Mouse (Mus musculus): ENCODE measurements around the gene Arhgap42.

Arhgap42 gene

DNA sequence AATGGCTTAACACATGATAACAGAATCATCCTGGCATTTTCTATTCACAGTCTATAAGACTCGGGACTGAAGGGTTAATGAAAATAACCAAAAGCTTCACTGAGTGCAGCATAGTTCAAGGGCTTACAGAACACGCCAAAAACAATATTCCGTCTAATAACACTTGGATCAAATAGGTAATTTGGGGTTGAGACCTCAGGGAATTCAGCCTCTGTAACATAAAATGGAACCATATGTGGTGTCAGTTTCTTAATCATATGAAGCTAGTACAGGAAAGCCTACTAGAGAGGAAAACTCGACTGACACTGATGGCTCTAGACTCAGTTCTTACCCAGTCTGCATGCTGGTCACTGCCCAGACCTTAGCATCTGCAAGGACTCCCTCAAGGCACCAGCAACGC lies 95.8 kb downstream of the Arhgap42 start:
- DNase-seq (ENCODE audit: low read depth, low spot score): no peak

GRCm38 (mm10) chr9:9142561-9142960 lies 96.3 kb downstream of the Arhgap42 start:
- DNase-seq (ENCODE audit: low read depth, low spot score): no peak

DNA sequence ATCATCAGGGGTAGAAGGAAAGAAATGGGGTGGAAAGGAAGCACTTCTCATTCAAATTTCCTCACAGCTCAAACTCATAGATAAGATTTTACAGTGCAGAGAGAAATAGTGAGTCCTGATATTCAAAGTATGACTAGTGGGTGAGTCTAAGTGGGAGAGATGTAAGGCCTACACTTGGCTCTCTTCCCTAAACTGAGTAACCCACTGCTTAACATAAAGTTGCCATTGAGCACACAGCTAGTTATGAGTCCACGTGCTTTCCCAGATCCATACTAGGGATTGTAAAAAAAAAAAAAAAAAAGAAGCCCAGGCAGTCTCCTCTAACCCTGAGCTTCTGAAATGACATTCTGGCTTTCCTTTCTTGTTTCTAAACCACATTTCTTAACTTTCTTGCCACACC lies 96.8 kb downstream of the Arhgap42 start:
- DNase-seq (ENCODE audit: low read depth, low spot score): no peak

GRCm38 (mm10) chr9:9128996-9129694 lies 109.8 kb downstream of the Arhgap42 start:
- DNase-seq (ENCODE audit: low read depth, low spot score): no peak

- DNase-seq (ENCODE audit: low read depth, low spot score): no peak
Observed at GRCm38 (mm10) chr9:9127041-9127755, 111.7 kb downstream of the Arhgap42 start.

DNA sequence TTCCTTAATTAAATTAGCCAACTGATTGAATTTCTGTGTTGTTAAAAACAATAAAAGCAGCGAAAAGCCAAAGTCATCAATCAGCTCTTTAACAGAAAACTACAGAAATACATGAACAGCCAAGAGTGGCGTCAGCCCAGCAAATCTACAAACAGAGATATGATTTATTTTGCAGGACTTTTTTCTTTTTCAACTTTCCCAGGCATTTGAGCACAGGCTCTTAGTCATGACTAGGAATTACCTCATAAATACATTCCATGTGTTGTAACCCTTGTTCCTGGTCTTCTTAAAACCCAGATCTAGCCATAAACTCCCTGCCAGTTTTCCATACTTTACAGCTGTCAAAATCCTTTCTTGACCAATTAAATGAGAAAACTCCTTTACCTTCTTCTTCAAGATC lies 114.7 kb downstream of the Arhgap42 start:
- no peak for DNase-seq (ENCODE audit: low read depth, low spot score)

DNA sequence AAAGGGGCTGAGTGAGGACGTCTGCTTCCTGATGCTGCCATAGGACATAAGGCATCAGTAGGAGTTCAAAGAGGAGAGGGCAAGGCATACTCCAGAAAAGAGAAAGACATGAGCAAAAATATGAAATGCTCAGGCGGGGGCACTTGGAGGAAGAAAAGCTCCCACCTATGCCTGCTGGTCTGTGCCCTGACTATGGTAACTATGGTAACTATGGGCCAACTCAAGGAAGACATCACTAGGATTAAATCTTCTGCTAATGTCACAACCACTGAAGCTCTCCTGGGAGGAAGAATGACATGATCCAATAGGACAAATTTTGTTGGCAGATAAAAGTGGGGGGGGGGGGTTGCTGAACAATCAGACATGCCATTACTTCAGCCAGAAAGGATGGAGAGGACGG lies 124.6 kb downstream of the Arhgap42 start:
- DNase-seq (ENCODE audit: low read depth, low spot score): no peak

DNA sequence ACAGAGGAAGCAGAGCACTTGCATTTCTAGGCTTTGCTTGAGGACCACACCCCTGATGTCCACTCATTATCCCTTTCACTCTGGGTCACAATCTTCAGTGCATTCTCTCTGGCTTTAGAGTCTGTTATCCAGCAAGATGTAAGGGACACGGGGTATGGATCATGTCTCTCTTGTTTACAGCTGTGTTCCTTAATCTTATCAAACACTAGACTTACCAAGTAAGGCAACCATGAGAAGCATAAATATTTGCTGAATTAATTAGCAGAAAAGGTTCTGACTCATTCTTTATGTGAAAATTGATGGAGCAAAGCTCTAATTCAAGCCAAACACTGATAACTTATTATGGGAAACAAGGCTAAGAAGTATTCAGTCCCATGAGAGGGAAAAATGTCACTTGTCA lies 125.1 kb downstream of the Arhgap42 start:
- DNase-seq (ENCODE audit: low read depth, low spot score): no peak

DNA sequence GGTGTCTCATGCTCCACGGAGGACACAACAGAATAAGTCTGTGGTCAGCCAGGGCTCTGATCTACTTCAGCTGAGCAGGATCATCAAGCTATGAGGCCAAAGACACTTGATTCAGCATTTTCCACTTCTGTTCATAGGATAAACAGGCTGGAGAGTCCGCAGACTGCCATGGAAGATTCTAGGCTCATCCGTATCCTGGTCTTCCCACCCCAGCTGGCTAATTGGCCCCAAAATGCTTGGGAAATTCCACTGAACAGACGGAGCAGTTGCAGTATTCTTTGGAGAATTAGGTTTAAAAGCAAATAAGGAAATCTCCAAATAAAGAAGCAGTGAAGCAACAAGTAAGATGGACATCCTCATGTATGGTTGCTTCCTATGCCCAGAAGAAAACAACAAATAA lies 126.0 kb downstream of the Arhgap42 start:
- no peak for DNase-seq (ENCODE audit: low read depth, low spot score)

- DNase-seq (ENCODE audit: low read depth, low spot score): no peak
Observed at GRCm38 (mm10) chr9:9107697-9108096, 131.2 kb downstream of the Arhgap42 start.

- DNase-seq (ENCODE audit: low read depth, low spot score): peak; percentile 32
Observed at GRCm38 (mm10) chr9:9104761-9105160, 134.1 kb downstream of the Arhgap42 start.

GRCm38 (mm10) chr9:9102158-9102514 lies 136.8 kb downstream of the Arhgap42 start:
- peak; percentile 76 for DNase-seq (ENCODE audit: low read depth, low spot score)

DNA sequence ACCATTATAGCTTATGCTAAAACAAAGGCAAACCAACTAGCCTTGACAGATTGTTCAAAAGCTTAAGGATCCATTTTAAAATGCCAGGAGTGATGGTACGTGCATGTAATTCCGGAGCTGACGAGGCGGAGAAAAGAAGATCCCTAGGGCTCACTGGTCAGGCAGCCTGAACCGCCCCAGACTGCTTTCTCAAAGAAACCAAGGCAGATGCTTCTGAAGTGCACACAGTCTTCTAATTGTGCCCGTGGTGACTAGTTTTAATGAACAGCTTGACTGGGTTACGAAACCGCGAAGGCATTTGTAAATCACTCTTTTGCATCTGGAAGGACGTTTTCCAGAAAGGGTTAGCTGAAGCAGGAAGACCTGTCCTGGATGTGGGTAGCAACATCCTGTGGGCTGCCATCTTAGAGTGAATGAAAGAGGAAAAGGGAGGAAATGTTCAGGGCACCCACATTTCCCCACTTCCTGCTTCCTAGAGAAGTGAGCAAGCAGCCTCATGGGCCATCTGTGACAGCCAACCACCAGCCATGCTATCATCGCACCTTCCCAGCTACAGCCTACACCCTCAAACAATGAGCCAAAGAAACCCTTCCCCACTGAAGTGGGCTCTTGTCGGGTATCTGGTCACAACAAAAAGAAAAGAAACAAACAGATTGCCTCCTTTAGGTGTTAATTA lies 137.3 kb downstream of the Arhgap42 start:
- peak; percentile 67 for DNase-seq (ENCODE audit: low read depth, low spot score)

DNA sequence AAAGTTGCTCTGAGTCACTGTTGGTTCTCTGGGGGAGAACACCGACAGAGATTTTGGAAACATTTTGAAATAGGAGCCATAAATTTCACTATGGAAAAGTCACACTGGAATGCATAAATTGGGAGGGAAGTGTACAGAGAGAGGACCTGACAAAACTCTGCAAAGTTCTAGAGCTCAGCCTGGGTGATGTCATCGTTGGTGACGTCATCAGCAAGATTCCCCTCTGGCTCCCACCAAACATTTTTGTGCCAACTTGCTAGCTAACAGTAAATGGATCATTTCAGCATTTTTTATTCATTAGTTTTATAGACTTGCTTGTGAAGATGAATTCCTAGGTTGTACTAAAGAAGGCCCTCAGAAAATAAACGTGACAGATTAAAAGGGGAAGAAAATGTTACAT lies 137.8 kb downstream of the Arhgap42 start:
- DNase-seq (ENCODE audit: low read depth, low spot score): no peak

DNA sequence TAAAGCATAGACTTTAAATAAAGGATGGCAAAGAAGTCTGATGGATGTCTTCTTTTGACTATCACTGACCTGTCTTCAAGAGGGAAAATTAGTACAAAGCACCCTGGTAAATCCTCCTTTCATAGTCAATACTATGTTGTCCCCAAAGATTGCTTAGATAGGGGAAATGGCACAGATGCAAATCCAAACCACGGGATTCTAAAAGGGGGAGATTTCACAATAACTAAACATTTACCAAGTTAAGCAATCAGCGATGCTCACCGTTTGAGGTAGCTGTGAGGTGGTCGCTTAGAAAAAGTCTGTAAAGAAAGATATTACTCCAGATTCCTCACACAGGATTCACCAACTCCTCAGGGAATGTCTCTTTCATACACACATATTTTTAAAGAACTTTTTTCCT lies 141.1 kb downstream of the Arhgap42 start:
- DNase-seq (ENCODE audit: low read depth, low spot score): no peak

DNA sequence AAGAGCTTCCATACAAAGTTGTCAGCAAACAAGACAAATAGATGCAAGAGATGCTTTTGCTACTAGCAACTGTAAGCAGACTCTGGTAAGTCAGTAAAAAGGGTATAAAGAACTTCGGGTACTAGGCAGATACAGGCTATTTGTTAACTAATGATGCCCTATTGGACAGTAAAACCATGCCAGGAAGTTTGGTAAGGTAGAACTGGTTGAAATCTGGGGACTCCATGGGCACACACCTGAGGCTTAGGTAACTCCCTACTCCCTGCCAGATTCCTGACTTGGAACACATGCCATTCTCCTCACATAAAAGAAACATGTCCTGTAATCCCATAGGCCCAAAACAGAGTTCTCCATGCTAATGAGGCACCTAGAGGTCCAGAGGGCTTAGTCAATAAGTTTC lies 142.1 kb downstream of the Arhgap42 start:
- DNase-seq (ENCODE audit: low read depth, low spot score): no peak

GRCm38 (mm10) chr9:9093096-9093495 lies 145.8 kb downstream of the Arhgap42 start:
- no peak for DNase-seq (ENCODE audit: low read depth, low spot score)

DNA sequence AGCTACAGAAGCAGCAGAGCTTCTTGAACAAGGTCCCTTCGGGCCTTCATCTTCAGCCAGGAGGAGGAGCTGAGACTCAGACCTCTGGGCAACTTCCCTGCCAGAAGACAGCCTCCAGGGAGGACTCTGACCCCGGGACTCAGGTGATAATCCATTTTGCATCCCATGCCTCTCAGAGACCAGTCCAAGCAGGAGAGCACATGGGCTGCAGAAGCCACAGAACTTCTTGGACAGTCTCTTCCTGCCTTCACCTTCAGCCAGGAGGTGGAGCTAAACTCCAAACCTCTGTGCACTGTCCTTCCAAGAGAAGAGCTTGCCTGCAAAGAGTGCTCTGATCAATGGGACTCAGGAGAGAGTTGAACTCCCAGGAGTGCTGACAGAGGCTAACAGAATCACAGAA lies 155.5 kb downstream of the Arhgap42 start:
- no peak for DNase-seq (ENCODE audit: low read depth, low spot score)

- DNase-seq (ENCODE audit: low read depth, low spot score): no peak
Observed at GRCm38 (mm10) chr9:9052920-9053319, 186.0 kb downstream of the Arhgap42 start.

GRCm38 (mm10) chr9:9051184-9051583 lies 187.7 kb downstream of the Arhgap42 start:
- DNase-seq (ENCODE audit: low read depth, low spot score): peak; percentile 34

DNA sequence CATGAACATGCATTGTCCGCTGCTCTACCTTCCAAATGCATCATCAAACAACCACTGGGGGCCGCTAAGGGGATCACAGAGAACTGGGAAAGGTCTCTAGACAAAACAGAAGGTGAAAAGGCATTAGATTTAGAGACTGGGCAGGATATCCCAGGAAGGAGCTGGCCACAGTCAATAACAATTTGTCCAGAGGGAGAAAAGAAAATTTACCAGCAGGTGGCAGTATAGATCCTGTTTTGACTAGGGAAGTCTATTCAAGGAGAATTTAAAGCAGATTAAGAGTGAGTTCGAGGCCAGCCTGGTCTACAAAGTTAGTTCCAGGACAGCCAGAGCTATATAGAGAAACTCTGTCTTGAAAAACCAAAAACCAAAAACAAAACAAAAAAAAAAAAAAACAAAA lies 189.7 kb downstream of the Arhgap42 start:
- DNase-seq (ENCODE audit: low read depth, low spot score): no peak

DNA sequence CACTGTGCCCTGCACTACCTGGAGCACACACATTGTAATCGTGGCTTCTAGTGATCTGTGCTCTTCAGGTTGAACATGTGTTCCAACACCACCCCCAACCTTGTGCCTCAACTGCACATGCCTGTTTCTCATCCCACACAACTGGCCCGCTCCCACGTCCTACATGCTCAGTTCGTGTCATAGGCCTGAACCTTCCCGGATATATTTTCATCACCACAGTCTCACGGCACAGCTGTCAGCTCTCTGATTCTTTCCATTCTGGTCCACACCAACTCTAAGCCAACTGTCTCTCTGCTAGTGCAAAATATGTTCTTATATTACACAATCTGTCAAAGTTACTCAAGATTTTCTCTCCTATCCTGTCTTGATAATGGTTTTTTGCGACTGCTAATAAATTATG lies 197.9 kb downstream of the Arhgap42 start:
- peak; percentile 59 for DNase-seq (ENCODE audit: low read depth, low spot score)
